Mouse (Mus musculus): ENCODE data around the gene Hoxa3.

Hoxa3 gene

DNA sequence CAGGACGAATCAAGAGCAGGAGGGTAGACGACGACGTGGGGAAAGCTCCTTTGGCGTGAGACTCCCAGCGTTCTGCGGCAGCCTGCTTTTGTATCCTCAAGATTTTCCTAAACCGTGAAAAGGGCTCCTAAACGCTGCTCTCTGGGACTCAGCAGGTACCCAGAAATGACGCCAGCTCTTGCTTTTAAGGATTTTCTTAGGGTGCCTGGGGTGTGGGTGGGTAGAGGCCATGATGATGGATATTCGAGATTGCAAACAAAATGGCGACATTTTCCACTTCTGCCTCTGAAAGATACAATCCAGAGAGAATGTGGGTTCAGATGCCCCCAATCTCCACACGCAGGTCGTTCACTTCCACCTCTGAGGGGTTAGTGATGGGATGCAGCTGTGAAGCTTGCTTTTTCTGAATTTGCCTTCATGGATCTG is 45.4 kb downstream of the Hoxa3 start:
- no peak for DNase-seq (ENCODE audit: low spot score)

GRCm38 (mm10) chr6:52167176-52167575 is 46.0 kb downstream of the Hoxa3 start:
- no peak for DNase-seq (ENCODE audit: low spot score)

DNA sequence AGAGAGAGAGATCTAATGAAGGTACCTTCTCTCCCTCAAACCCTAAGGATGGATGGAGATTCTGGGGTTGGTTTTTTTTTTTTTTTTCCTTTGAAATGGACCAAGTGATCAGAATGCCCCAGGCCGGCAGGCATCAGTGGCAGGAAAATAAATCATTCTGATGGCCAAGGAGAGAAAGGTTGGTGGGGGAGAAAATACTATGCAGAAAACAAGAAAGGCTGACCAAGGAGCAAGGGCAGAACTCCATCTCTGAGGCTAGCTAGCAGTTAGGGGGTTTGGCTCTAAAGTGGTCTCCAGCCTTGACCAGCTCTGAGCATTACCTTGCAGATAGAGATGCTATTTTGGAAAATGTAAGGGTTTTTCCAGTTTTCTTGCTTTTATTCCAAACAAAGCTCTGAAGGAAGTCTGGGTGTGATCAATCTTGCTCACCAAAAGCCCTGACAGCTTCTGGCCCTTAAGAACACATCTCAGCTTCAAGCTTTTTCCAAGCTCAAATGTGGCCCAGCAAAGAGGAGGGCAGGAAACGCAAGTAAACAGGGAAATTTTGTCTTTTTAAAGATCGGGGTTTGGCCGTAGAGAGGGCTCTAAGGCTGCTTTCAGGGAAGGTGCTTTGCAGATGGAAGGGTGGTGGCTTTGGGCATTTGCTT is 46.6 kb downstream of the Hoxa3 start:
- DNase-seq (ENCODE audit: low spot score) = no peak

GRCm38 (mm10) chr6:52165441-52166370 is 47.4 kb downstream of the Hoxa3 start:
- no peak for DNase-seq (ENCODE audit: low spot score)

DNA sequence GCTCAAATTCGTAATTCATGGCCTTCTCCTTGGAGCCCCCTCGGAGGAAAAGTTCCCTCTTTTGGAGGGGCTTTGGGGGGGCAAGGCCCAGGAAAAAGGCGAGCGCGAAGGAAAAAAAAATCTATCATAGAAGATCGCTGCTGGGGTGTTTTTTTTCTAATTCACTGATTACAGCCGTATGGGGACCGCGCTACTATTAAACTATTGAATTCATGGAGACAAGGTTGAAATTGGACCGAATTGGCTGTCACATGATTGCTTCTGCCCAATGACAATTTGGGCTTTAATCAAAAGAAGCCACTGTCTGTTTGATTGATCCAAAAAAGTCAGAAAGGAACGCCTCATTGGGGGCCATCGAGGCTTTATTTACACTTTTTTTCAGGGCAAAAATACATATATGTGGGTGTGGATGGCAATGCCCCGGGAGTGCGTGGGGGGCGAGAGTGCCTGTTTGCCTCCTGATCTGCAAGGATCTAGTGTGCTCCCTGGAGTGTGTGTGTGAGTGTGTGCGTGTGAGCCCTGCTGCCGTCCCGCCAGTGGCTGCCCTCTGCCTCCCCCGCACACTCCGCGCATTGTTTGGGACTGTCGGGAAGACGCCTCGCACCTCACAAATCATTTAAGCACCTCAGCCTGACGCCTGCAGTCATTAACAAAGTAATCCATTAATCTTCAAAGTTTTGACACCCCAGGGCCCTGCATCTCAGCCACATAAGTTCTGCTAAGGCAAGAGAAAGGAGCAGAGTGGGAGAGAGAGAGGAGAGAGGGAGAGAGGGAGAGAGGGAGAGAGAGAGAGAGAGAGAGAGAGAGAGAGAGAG is 48.3 kb downstream of the Hoxa3 start, which contains the start of gene Hoxa2:
Gene Hoxa2 (minus strand): TSS at position 206 of the 815 bp plus-strand sequence.
- no peak for DNase-seq (ENCODE audit: low spot score)

DNA sequence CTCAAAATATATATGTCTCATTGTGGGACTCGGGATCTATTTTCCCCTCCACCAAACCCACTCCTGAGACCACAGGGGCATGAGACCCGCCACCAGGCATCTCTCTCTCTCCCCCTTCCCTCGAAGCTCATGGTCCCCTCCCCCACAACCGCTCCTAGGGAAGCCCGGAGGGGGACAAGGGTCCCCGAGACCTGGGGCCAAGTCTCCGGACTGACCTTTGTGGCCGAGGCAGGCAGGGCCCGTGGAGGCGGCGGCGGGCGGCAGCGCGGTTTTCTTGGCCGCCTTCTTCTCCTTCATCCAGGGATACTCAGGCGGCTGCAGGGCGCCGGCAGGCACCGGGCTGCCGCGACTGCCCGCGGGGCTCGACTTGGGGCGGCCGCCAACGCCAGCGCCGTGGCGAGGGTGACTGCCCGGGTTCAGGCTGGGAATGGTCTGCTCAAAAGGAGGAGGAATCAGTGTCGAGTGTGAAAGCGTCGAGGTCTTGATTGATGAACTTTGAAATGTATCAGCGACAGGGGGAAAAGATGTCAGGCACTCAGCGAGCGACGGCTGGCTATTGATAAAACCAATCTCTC is 49.0 kb downstream of the Hoxa3 start:
- no peak for DNase-seq (ENCODE audit: low spot score)

- no peak for DNase-seq (ENCODE audit: low spot score)
Measured at GRCm38 (mm10) chr6:52163366-52164031, 49.6 kb downstream of the Hoxa3 start.

DNA sequence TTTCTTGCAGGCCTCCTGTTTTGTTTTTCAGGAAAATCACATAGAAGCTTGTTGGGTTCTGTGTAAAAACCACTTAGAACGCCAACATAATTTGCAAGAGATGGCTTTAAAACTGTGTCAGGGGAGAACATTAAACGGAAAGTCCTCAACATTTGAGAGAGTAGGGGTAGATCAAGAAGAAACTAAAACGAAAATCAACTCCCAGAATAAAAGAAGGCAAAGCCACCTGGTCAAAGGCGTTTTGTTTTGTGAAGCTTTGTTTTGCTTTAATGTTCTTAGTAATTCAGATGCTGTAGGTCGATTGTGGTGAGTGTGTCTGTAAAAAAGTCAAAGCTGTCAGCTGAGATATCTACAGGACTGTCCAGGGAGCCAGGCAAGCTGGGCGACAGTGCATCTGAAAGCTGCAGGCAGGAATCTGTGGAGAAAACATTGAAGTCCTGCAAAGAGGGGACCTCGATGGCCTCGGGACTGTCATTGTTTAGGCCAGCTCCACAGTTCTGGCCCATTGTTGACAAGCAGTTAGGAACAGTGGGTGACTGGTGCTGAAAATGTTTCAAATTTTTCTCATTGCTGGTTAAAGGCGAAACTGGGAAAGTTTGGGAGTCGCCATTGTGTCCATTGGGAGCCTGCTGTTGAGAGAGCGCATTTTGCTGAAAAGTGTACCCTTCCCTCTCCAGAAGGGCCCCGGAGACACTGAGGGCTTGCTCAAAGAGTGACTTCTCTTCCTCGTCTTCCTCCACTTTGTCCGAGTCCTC is 50.3 kb downstream of the Hoxa3 start:
- no peak for DNase-seq (ENCODE audit: low spot score)

- DNase-seq (ENCODE audit: low spot score) = no peak
Measured at GRCm38 (mm10) chr6:52162093-52162380, 51.1 kb downstream of the Hoxa3 start.

GRCm38 (mm10) chr6:52161336-52162092 is 51.6 kb downstream of the Hoxa3 start:
- DNase-seq (ENCODE audit: low spot score) = no peak

DNA sequence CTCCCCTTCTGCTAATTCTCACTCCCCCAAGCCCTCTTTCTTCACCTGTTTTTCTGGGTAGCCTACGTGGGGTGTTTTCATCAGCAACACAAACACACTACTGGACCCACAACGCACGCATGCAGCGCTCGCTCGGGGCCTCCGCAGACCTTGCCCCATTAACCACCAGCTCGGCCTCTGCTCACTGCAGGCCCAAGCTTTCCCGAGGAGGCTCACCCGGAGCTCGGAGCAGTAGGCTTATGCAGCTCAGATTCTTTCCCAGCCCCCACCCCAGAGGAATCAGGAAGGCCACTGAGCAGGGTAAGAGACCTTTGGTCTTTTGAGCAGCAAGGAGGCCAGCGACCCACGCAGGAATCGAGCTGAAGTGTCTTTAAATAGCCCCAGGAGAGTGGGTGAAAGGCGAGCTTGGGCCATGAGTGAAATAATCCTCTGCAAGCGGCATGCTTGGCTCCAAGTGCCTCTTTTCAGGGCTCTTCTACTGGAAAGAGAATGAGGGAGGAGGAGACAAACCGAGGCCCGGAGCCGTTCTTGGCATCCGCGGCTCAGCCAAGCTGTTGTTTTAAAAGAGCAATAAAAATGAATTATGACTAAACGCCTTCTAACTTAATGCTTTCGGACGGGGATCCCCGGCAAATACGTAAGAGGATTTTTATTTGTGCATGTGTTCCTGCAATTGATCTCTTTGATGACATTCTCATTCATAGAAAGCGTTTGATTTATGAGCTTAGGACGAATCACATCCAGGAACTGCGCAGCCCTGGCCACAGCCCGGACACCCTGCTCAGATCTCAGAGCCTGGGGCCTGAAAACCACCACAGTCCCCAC is 52.4 kb downstream of the Hoxa3 start:
- no peak for DNase-seq (ENCODE audit: low spot score)

DNA sequence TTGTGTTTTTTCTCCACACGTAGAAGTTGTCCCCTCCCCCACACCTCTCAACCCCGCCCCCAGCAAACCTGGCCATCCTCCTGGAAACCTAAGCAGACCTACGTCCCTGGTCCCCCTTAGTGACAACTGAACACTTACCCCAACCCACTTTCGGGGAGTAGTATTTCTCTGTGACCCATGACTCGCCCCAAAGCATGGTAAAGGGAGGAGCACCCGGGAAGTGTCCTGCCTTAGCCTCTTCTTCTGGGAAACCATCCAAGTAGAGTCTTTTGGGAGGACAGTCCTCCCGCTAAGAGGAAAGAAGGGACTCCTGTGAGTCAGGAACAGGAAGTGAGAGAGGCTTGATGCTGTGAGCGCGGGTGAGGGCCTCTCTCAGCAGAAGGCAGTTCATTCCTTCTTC is 53.2 kb downstream of the Hoxa3 start:
- peak; percentile 43 for DNase-seq (ENCODE audit: low spot score)

GRCm38 (mm10) chr6:52159164-52159761 is 53.9 kb downstream of the Hoxa3 start:
- DNase-seq (ENCODE audit: low spot score) = no peak

DNA sequence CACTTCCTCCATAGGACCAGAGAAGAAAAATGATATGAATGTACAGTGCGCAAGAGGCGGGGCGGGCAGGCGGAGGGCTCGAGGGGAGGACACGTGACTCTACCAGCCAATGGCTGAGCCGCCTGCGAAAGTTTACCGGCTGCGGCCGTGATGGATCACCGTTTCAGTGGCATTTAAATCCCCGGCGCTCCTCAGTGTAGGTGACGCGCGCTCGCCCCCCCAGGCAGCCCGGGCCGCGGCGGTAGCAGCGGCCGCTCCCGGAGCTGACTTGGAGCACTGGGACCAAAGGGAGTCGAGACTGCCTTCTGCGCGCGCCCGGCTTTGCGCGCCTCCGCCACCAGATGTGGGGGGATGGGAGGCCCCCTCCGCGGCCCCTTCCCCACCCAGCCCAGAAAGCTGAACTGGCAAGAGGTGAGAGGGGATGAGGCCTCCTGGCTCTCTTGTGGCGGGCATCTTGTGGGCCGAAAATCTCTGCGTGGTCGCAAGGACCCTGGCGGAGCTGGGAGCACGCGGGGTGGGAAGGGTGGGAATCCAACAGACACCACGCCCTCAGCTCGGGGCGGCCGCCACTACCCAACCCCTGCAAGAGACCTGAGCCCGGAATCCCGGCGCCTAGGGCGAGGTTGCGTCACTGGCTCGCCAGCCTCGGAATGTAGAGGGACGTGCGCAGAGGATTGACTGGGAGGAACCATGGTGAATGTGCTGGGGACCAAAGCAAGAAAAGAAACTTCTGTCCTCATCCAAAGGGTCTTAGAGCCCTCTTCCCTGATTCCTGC is 54.7 kb downstream of the Hoxa3 start, which contains the start of gene Hoxa1:
Gene Hoxa1 (minus strand): TSS at position 42 of the 776 bp plus-strand sequence.
- DNase-seq (ENCODE audit: low spot score) = peak; percentile 58

DNA sequence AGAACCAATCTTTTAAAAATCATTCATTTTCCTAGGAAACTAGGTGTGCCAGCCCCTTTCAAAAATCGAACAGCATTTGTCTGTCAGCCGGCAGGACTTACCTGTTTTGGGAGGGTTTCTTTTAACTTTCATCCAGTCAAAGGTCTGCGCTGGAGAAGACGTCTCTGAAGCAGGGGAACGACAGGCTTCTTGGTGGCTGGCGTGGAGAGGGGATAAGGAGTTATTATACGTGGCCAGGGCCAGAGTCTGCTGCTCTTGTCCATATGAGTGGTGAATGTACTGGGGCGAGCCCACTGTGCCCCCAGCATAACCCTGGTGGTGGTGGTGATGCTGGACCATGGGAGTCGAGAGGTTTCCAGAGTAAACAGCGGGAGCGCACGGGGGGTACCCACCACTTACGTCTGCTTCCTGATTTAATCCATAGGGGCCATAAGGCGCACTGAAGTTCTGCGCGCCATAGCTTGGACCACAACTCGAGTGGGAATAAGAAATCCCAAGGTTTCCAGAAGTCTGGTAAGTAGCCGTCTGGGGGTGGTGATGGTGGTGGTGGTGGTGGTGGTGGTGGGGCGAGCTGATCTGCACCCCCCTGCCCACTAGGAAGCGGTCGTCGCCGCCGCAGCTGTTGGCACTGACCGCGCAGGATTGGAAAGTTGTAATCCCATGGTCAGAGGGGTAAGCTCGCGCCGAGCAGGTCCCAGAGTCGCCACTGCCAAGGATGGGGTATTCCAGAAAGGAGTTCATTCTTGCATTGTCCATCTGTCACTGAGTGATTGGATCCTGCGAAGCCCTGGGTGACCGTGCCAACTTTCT is 55.5 kb downstream of the Hoxa3 start:
- no peak for DNase-seq (ENCODE audit: low spot score)

DNA sequence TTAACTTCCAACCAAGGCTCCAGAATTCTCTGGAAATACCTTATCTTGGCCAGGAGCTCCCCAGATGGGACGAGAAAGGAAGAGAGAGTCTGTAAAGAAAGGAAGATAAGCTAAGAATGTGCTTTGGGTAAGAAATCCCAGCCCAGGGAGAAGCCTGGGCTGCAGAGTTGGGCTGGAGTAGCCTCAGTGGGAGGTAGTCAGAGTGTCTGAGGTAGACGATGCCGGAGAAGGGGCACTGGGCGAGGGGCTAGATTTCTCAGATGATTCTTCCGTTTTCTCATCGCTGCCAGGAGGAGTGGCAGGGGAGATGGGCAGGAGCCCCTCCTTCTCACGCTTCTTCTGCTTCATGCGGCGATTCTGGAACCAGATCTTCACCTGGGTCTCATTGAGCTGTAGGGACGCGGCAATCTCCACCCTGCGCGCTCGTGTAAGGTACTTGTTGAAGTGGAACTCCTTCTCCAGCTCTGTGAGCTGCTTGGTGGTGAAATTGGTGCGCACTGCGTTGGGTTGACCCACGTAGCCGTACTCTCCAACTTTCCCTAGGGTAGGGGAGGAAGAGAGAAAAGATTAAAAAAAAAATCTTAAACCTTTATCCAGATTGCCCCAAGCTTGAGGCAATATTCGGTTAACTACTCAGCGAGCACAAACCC is 56.5 kb downstream of the Hoxa3 start:
- DNase-seq (ENCODE audit: low spot score) = no peak

DNA sequence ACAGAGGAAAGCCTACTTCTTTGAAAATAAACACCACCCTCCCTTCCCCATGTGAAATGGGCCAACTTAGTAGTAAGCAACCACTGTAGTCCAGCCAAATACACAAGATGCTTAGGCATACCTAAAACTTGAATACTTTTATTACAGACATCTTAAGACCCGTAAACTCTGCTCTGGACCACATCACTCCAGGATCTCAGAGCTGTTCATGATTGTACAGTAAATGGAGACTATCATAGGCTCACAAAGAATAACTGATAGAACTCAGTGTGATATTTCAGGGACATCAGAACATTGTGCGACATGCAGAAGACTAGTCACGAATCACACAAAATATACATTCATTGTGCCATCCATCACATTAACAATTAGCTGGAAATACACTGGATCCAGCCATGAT is 57.7 kb downstream of the Hoxa3 start:
- DNase-seq (ENCODE audit: low spot score) = no peak

All from MN1 (cell line).